In genomic region chr1:31102863-31103657, GRCm38 (mm10) we compare ENCODE assay signal across 8 mouse cellular contexts.
A peak's percentile ranks its signal among the peaks of the same experiment; 100 is the strongest.
DNase-seq lines count a peak whose midpoint lies in the region; ATAC-seq lines count a peak whose summit lies in the region.

No protein-coding gene starts in this region.

- H3K4me1 ChIP-seq in liver, embryonic 12.5 days: no peaks in the 10 kb centered on the region

- 57% methylated on average over 12 of the region's 12 CpGs for WGBS in liver, embryonic 12.5 days (ENCODE audit: insufficient replicate concordance)

- ATAC-seq in liver, embryonic 12.5 days: no peak

- no peak overlapping the region for H3K27ac ChIP-seq in liver, embryonic 12.5 days

- H3K9ac ChIP-seq in liver, embryonic 12.5 days: no peak overlapping the region

- no peak overlapping the region for H3K4me2 ChIP-seq in liver, embryonic 12.5 days

- no peaks in the 10 kb centered on the region for H3K27me3 ChIP-seq in liver, embryonic 12.5 days (replicated peaks)

- DNase-seq in kidney, postnatal 14 days: peak; percentile 13
- no peak for DNase-seq in kidney, adult 11 months
- peak; percentile 33 for DNase-seq in brain, adult 2 months (ENCODE audit: low read depth, low spot score)
- DNase-seq in heart, adult 18-20 months: peak; percentile 62 to 64
- DNase-seq in lung, postnatal 10 days: peak; percentile 31
- DNase-seq in thymus, postnatal 10 days (ENCODE audit: low spot score in 2 of 2): no peak
- no peak for DNase-seq in urinary bladder, postnatal 4 days (ENCODE audit: low spot score in 2 of 2)

- no peak overlapping the region for H3K4me3 ChIP-seq in liver, embryonic 12.5 days

- no peaks in the 10 kb centered on the region for H3K36me3 ChIP-seq in liver, embryonic 12.5 days

- no peaks in the 10 kb centered on the region for H3K9me3 ChIP-seq in liver, embryonic 12.5 days (replicated peaks)

Comparison
In these comparisons a context has a peak if more than half of its experiments do, and no peak if none do; other contexts are left out.
1. DNase-seq: peak in kidney, postnatal 14 days (single experiment), brain, adult 2 months (single experiment), heart, adult 18-20 months (2 of 2) and lung, postnatal 10 days (single experiment); none in kidney, adult 11 months (single experiment), thymus, postnatal 10 days (0 of 2) and urinary bladder, postnatal 4 days (0 of 2).